Mouse (Mus musculus): ENCODE data around the gene Gli3. TPM values are rescaled to one million over a fixed set of nuclear protein-coding genes. Genes with fewer than 3 reads are reported as not detected.

The Gli3 gene
- polyA plus RNA-seq (2012; fragmentation: generic; extraction: Trizol) = 6.9 TPM
- long read RNA-seq, experiment 1, partial matches to known transcripts = 0 of 5 reads
- long read RNA-seq, experiment 1, other reads (novel, unspliced or antisense) = 5 of 5 reads
- long read RNA-seq, experiment 2, partial matches to known transcripts = 4 of 22 reads
- long read RNA-seq, experiment 2, other reads (novel, unspliced or antisense) = 18 of 22 reads

- Histone ChIP-seq H3K79me3 (ENCODE audit: low read depth) (peaks cover 31% of the 10 kb centered on the region), H3K79me2 (ENCODE audit: control insufficient read depth, insufficient read depth) (peaks cover 43% of the 10 kb centered on the region), H3K36me3 (ENCODE audit: control insufficient read depth, insufficient read depth) (peaks cover 2% of the 10 kb centered on the region), H3K4me3 (ENCODE audit: insufficient read depth, poor library complexity, severe bottlenecking) (peak within 1 kb of the TSS; percentile 79), H3K27me3 (ENCODE audit: control insufficient read depth, insufficient read depth, insufficient read length) (no peaks in the 10 kb centered on the region), H3ac (ENCODE audit: control insufficient read depth, insufficient read length, low read depth) (peak within 1 kb of the TSS; percentile 97)
- TF ChIP-seq MYOG (IDR thresholded peaks at IDR 0.05; ENCODE audit: control insufficient read depth, extremely low read depth, insufficient read length) (no peak), MAX (IDR thresholded peaks at IDR 0.05) (no peak), CTCF (IDR thresholded peaks at IDR 0.05; ENCODE audit: control insufficient read depth, insufficient read depth, insufficient read length) (no peak), FOSL1 (IDR thresholded peaks at IDR 0.05; ENCODE audit: insufficient read depth, low read length, poor library complexity, severe bottlenecking) (no peak), CEBPB (IDR thresholded peaks at IDR 0.05; ENCODE audit: low read depth) (no peak), USF1 (IDR thresholded peaks at IDR 0.05; ENCODE audit: low read depth) (no peak), MYOD1 (IDR thresholded peaks at IDR 0.05; ENCODE audit: control insufficient read depth, insufficient read length, low read depth) (no peak)
These were observed at the start of gene Gli3 for GRCm38 (mm10) chr13:15462830-15463491. Gli3 (plus strand) TSS chr13:15463235.

GRCm38 (mm10) chr13:15421182-15421750 is 41.8 kb upstream of the Gli3 start:
- Histone ChIP-seq H3K79me2 (ENCODE audit: control insufficient read depth, insufficient read depth) (no peaks in the 10 kb centered on the region), H3ac (ENCODE audit: control insufficient read depth, insufficient read length, low read depth) (peak overlapping the region; percentile 65), H3K4me3 (ENCODE audit: insufficient read depth, poor library complexity, severe bottlenecking) (no peak overlapping the region), H3K27me3 (ENCODE audit: control insufficient read depth, insufficient read depth, insufficient read length) (no peaks in the 10 kb centered on the region), H3K79me3 (ENCODE audit: low read depth) (no peaks in the 10 kb centered on the region), H3K36me3 (ENCODE audit: control insufficient read depth, insufficient read depth) (no peaks in the 10 kb centered on the region)
- TF ChIP-seq MYOG (IDR thresholded peaks at IDR 0.05; ENCODE audit: control insufficient read depth, extremely low read depth, insufficient read length) (no peak), USF1 (IDR thresholded peaks at IDR 0.05; ENCODE audit: low read depth) (no peak), MYOD1 (IDR thresholded peaks at IDR 0.05; ENCODE audit: control insufficient read depth, insufficient read length, low read depth) (no peak), MAX (IDR thresholded peaks at IDR 0.05) (no peak), CTCF (IDR thresholded peaks at IDR 0.05; ENCODE audit: control insufficient read depth, insufficient read depth, insufficient read length) (no peak), FOSL1 (IDR thresholded peaks at IDR 0.05; ENCODE audit: insufficient read depth, low read length, poor library complexity, severe bottlenecking) (no peak), CEBPB (IDR thresholded peaks at IDR 0.05; ENCODE audit: low read depth) (no peak)

- H3K27me3 ChIP-seq (ENCODE audit: control insufficient read depth, insufficient read depth, insufficient read length) = no peaks in the 10 kb centered on the region
- no peak overlapping the region for H3ac ChIP-seq (ENCODE audit: control insufficient read depth, insufficient read length, low read depth)
- no peak overlapping the region for H3K4me3 ChIP-seq (ENCODE audit: insufficient read depth, poor library complexity, severe bottlenecking)
- H3K79me2 ChIP-seq (ENCODE audit: control insufficient read depth, insufficient read depth) = no peaks in the 10 kb centered on the region
- H3K79me3 ChIP-seq (ENCODE audit: low read depth) = no peaks in the 10 kb centered on the region
- no peaks in the 10 kb centered on the region for H3K36me3 ChIP-seq (ENCODE audit: control insufficient read depth, insufficient read depth)
- TF ChIP-seq MAX (IDR thresholded peaks at IDR 0.05) (no peak), FOSL1 (IDR thresholded peaks at IDR 0.05; ENCODE audit: insufficient read depth, low read length, poor library complexity, severe bottlenecking) (no peak), MYOG (IDR thresholded peaks at IDR 0.05; ENCODE audit: control insufficient read depth, extremely low read depth, insufficient read length) (no peak), CTCF (IDR thresholded peaks at IDR 0.05; ENCODE audit: control insufficient read depth, insufficient read depth, insufficient read length) (no peak), CEBPB (IDR thresholded peaks at IDR 0.05; ENCODE audit: low read depth) (no peak), MYOD1 (IDR thresholded peaks at IDR 0.05; ENCODE audit: control insufficient read depth, insufficient read length, low read depth) (no peak), USF1 (IDR thresholded peaks at IDR 0.05; ENCODE audit: low read depth) (no peak)
These were observed 21.0 kb upstream of the Gli3 start for GRCm38 (mm10) chr13:15442002-15442401.

- H3ac ChIP-seq (ENCODE audit: control insufficient read depth, insufficient read length, low read depth) = no peak overlapping the region
- H3K79me3 ChIP-seq (ENCODE audit: low read depth) = no peaks in the 10 kb centered on the region
- H3K27me3 ChIP-seq (ENCODE audit: control insufficient read depth, insufficient read depth, insufficient read length) = no peaks in the 10 kb centered on the region
- H3K79me2 ChIP-seq (ENCODE audit: control insufficient read depth, insufficient read depth) = no peaks in the 10 kb centered on the region
- H3K4me3 ChIP-seq (ENCODE audit: insufficient read depth, poor library complexity, severe bottlenecking) = no peak overlapping the region
- TF ChIP-seq MYOD1 (IDR thresholded peaks at IDR 0.05; ENCODE audit: control insufficient read depth, insufficient read length, low read depth) = no peak
- TF ChIP-seq USF1 (IDR thresholded peaks at IDR 0.05; ENCODE audit: low read depth) = no peak
- TF ChIP-seq CEBPB (IDR thresholded peaks at IDR 0.05; ENCODE audit: low read depth) = no peak
- no peak for TF ChIP-seq FOSL1 (IDR thresholded peaks at IDR 0.05; ENCODE audit: insufficient read depth, low read length, poor library complexity, severe bottlenecking)
- TF ChIP-seq MYOG (IDR thresholded peaks at IDR 0.05; ENCODE audit: control insufficient read depth, extremely low read depth, insufficient read length) = no peak
- TF ChIP-seq MAX (IDR thresholded peaks at IDR 0.05) = no peak
- TF ChIP-seq CTCF (IDR thresholded peaks at IDR 0.05; ENCODE audit: control insufficient read depth, insufficient read depth, insufficient read length) = no peak
- no peaks in the 10 kb centered on the region for H3K36me3 ChIP-seq (ENCODE audit: control insufficient read depth, insufficient read depth)
These were observed 18.7 kb upstream of the Gli3 start for GRCm38 (mm10) chr13:15444312-15444711.

- Histone ChIP-seq H3K79me2 (ENCODE audit: control insufficient read depth, insufficient read depth) (no peaks in the 10 kb centered on the region), H3K36me3 (ENCODE audit: control insufficient read depth, insufficient read depth) (no peaks in the 10 kb centered on the region), H3K79me3 (ENCODE audit: low read depth) (no peaks in the 10 kb centered on the region), H3K4me3 (ENCODE audit: insufficient read depth, poor library complexity, severe bottlenecking) (no peak overlapping the region), H3K27me3 (ENCODE audit: control insufficient read depth, insufficient read depth, insufficient read length) (no peaks in the 10 kb centered on the region), H3ac (ENCODE audit: control insufficient read depth, insufficient read length, low read depth) (no peak overlapping the region)
- TF ChIP-seq MYOD1 (IDR thresholded peaks at IDR 0.05; ENCODE audit: control insufficient read depth, insufficient read length, low read depth) = no peak
- TF ChIP-seq MAX (IDR thresholded peaks at IDR 0.05) = no peak
- TF ChIP-seq USF1 (IDR thresholded peaks at IDR 0.05; ENCODE audit: low read depth) = no peak
- no peak for TF ChIP-seq CEBPB (IDR thresholded peaks at IDR 0.05; ENCODE audit: low read depth)
- no peak for TF ChIP-seq MYOG (IDR thresholded peaks at IDR 0.05; ENCODE audit: control insufficient read depth, extremely low read depth, insufficient read length)
- TF ChIP-seq CTCF (IDR thresholded peaks at IDR 0.05; ENCODE audit: control insufficient read depth, insufficient read depth, insufficient read length) = no peak
- TF ChIP-seq FOSL1 (IDR thresholded peaks at IDR 0.05; ENCODE audit: insufficient read depth, low read length, poor library complexity, severe bottlenecking) = no peak
These were observed 17.4 kb upstream of the Gli3 start for GRCm38 (mm10) chr13:15445591-15445990.
